Mouse (Mus musculus): Measurements from ENCODE around the gene Nlrp9a. TPM values are rescaled to one million over a fixed set of nuclear protein-coding genes. Genes with fewer than 3 reads are reported as not detected.

Gene Nlrp9a
- polyA plus RNA-seq (2015; fragmentation: Nextera tagmentation; extraction: Ambion mirVana), result not detected in 2 replicates

DNA sequence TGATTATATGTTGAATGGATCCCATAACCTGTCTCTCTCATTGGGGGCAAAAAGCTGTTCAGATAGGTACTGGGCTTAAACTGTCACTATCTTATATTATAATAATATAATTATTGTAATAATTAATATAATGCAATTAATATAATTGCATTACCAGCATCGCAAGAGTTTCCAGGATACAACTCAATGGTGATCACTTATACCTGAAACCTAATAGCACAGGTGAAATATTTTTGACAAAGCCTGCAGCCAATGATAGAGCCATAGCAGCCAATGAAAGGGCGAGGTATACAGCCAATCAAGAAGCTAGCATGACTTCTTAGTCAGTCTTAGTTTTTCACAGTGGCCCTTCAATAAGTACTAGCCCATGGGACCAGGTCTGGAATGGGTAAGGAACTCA is at the start of gene Nlrp9a:
Gene Nlrp9a (plus strand): TSS at position 301 of the 400 bp plus-strand sequence.

DNA sequence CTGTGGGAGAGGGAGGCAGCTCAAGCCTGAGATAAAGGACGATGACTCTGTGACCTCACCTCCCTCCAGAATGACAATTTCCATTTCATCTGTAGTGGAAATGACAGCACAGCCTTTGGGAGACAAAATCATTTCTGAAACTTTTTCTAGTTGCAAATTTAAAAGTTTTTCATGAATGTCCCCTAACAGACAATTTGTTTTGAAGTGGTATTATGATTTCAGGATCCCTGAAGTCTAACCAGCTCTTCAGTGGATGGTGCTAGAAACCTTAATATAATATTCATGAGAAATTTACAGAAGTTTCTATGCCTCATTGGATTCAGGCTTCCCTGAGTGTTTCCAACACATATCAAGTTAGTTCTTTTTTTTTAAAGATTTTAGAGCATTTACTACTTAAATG is 83.5 kb downstream of the Nlrp9a start, which contains the start of gene Vmn1r185:
Gene Vmn1r185 (minus strand): TSS at position 101 of the 400 bp plus-strand sequence.

Other genes with a start within 250 kb of the Nlrp9a start
- gene Cyp2a4, start 227.9 kb upstream of the Nlrp9a start, polyA plus RNA-seq (2015; fragmentation: Nextera tagmentation; extraction: Ambion mirVana), result not detected in 2 replicates
- gene Nlrp9c, start 131.3 kb upstream of the Nlrp9a start, polyA plus RNA-seq (2015; fragmentation: Nextera tagmentation; extraction: Ambion mirVana), result not detected in 2 replicates
- not detected in 2 replicates for gene Nlrp4a, start 99.9 kb upstream of the Nlrp9a start, polyA plus RNA-seq (2015; fragmentation: Nextera tagmentation; extraction: Ambion mirVana)
- gene Vmn1r185, start 83.4 kb downstream of the Nlrp9a start, polyA plus RNA-seq (2015; fragmentation: Nextera tagmentation; extraction: Ambion mirVana), result not detected in 2 replicates
- not detected in 2 replicates for gene Cyp2b23, start 151.4 kb downstream of the Nlrp9a start, polyA plus RNA-seq (2015; fragmentation: Nextera tagmentation; extraction: Ambion mirVana)
- not detected in 2 replicates for gene Cyp2b19, start 222.1 kb downstream of the Nlrp9a start, polyA plus RNA-seq (2015; fragmentation: Nextera tagmentation; extraction: Ambion mirVana)

All from spleen, postnatal 0 days (tissue).